Comparison of ENCODE assay signal across 12 mouse cellular contexts in genomic region chr11:8814097-8814790, GRCm38 (mm10).
DNase-seq lines count a peak whose midpoint lies in the region; ATAC-seq and TF ChIP-seq lines count a peak whose summit lies in the region.
"Had no signal": no experiment of that assay in that cellular context is flagged by ENCODE, and none has a peak within 500 bp of the region (broad histone marks: within the 10 kb centered on the region; RNA-seq: fewer than 3 reads in every experiment).

No protein-coding gene starts in this region.

- no peak for TF ChIP-seq CTCF in layer of hippocampus, adult 2 months (conservative IDR thresholded peaks at IDR 0.05)

- H3K9me3 ChIP-seq in liver, embryonic 12.5 days (replicated peaks), result no peaks in the 10 kb centered on the region
- H3K9me3 ChIP-seq in limb, embryonic 14.5 days (ENCODE audit: control insufficient read depth, low read length), result 0 out of 2 replicates have a peak, but pooled peaks cover 4% of the 10 kb centered on the region
- H3K9me3 ChIP-seq: embryonic facial prominence, embryonic 12.5 days; neural tube, embryonic 15.5 days had no signal

- no peak overlapping the region for H3K9ac ChIP-seq in liver, embryonic 12.5 days
- H3K9ac ChIP-seq in limb, embryonic 14.5 days (ENCODE audit: low read depth, low read length, severe bottlenecking), result no peak overlapping the region
- H3K9ac ChIP-seq: embryonic facial prominence, embryonic 12.5 days; neural tube, embryonic 15.5 days had no signal

- WGBS in liver, embryonic 12.5 days (ENCODE audit: insufficient replicate concordance), result 51% methylated on average over 4 of the region's 4 CpGs
- WGBS in limb, embryonic 14.5 days, result 12% methylated on average over 4 of the region's 4 CpGs

- no peaks in the 10 kb centered on the region for H3K36me3 ChIP-seq in liver, embryonic 12.5 days
- H3K36me3 ChIP-seq in limb, embryonic 14.5 days (ENCODE audit: control insufficient read depth, insufficient read depth, low read length), result no peaks in the 10 kb centered on the region
- H3K36me3 ChIP-seq: embryonic facial prominence, embryonic 12.5 days; neural tube, embryonic 15.5 days had no signal

- no peak overlapping the region for H3K4me3 ChIP-seq in liver, embryonic 12.5 days
- H3K4me3 ChIP-seq in limb, embryonic 14.5 days (replicated peaks; ENCODE audit: low read length), result no peak overlapping the region
- no peak overlapping the region for H3K4me3 ChIP-seq in layer of hippocampus, adult 2 months
- H3K4me3 ChIP-seq: embryonic facial prominence, embryonic 12.5 days; neural tube, embryonic 15.5 days had no signal

- no peak for ATAC-seq in liver, embryonic 12.5 days
- peak; percentile 54; the same call in 1 of the 2 replicates for ATAC-seq in limb, embryonic 14.5 days (ENCODE audit: low FRiP score, low read depth)

- no peaks in the 10 kb centered on the region for H3K4me1 ChIP-seq in liver, embryonic 12.5 days
- H3K4me1 ChIP-seq in limb, embryonic 14.5 days (ENCODE audit: control insufficient read depth, insufficient read depth, low read length), result peaks cover 7% of the 10 kb centered on the region; the same call in 1 of the 2 replicates
- H3K4me1 ChIP-seq: neural tube, embryonic 15.5 days had no signal

- TF ChIP-seq POLR2A in limb, embryonic 14.5 days (IDR thresholded peaks at IDR 0.05; ENCODE audit: borderline replicate concordance, extremely low read depth, insufficient read depth, insufficient read length), result no peak

- no peak overlapping the region for H3K4me2 ChIP-seq in liver, embryonic 12.5 days
- H3K4me2 ChIP-seq in limb, embryonic 14.5 days (replicated peaks; ENCODE audit: low read depth, low read length, severe bottlenecking), result no peak overlapping the region
- H3K4me2 ChIP-seq: embryonic facial prominence, embryonic 12.5 days; neural tube, embryonic 15.5 days had no signal

- DNase-seq in liver, result peak; percentile 10
- DNase-seq in kidney, adult 18-20 months, result peak; percentile 34
- DNase-seq in limb, embryonic 14.5 days (ENCODE audit: low spot score), result no peak
- DNase-seq in thymus, postnatal 14 days, result no peak
- no peak for DNase-seq in layer of hippocampus, adult 2 months (ENCODE audit: low spot score in 2 of 2)
- no peak for DNase-seq in ovary, adult 18-20 months (ENCODE audit: low spot score)
- no peak for DNase-seq in thymus, postnatal 36 days
- DNase-seq: gastrocnemius, postnatal 25 days; layer of hippocampus, adult 9-11 months had no signal

- no peak overlapping the region for H3K27ac ChIP-seq in liver, embryonic 12.5 days
- H3K27ac ChIP-seq in limb, embryonic 14.5 days (replicated peaks; ENCODE audit: low read depth, low read length), result no peak overlapping the region
- H3K27ac ChIP-seq in layer of hippocampus, adult 2 months, result no peak overlapping the region
- H3K27ac ChIP-seq: embryonic facial prominence, embryonic 12.5 days; neural tube, embryonic 15.5 days had no signal

- H3K27me3 ChIP-seq in liver, embryonic 12.5 days (replicated peaks), result no peaks in the 10 kb centered on the region
- H3K27me3 ChIP-seq in limb, embryonic 14.5 days (ENCODE audit: control insufficient read depth, insufficient read depth, low read length), result no peaks in the 10 kb centered on the region
- H3K27me3 ChIP-seq: embryonic facial prominence, embryonic 12.5 days; neural tube, embryonic 15.5 days had no signal

Comparison
In these comparisons a context has a peak if more than half of its experiments do, and no peak if none do; other contexts are left out.
1. DNase-seq: peak in liver (single experiment) and kidney, adult 18-20 months (single experiment); none in limb, embryonic 14.5 days (single experiment), thymus, postnatal 14 days (single experiment), layer of hippocampus, adult 2 months (0 of 2), ovary, adult 18-20 months (single experiment) and thymus, postnatal 36 days (0 of 2).